Comparison of ENCODE assay signal across 15 mouse cellular contexts in the genomic region with DNA sequence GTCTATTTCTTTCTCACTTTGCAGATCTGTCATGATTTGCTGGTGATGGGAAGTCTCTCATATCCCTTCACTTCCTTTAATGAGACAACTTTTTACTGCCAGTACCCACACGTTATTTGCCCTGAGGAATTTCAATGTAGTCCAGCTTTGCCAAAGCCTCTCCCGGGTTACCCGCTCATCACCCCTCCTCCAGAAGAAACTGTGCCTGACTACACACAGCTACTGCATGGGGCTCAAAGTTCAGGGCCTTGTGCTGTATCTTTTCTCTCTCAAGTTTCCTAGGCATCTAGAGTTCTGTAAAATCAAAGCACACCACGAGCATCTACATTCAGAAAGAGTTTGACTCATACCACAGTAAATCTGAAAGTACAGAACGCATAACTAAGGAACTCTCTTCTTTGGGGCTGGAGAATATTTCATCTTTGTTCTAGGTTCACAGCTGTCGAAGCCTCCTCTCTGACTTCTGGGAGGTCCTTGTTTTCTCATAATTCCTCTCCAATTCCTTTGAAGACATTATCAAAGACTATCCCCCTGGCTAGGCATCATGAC.
"Had no signal": no experiment of that assay in that cellular context is flagged by ENCODE, and none has a peak within 500 bp of the region (broad histone marks: within the 10 kb centered on the region; RNA-seq: fewer than 3 reads in every experiment).

No protein-coding gene starts in this region.

- H3K36me3 ChIP-seq: limb, embryonic 15.5 days; liver, embryonic 12.5 days; midbrain, embryonic 15.5 days; neural tube, embryonic 13.5 days; stomach, embryonic 15.5 days had no signal

- H3K27me3 ChIP-seq: limb, embryonic 15.5 days; liver, embryonic 12.5 days; megakaryocyte, embryonic 14.5 days; midbrain, embryonic 15.5 days; neural tube, embryonic 13.5 days; stomach, embryonic 15.5 days had no signal

- H3K9me3 ChIP-seq: limb, embryonic 15.5 days; liver, embryonic 12.5 days; megakaryocyte, embryonic 14.5 days; midbrain, embryonic 15.5 days; neural tube, embryonic 13.5 days; stomach, embryonic 15.5 days had no signal

- DNase-seq: lung, embryonic 14.5 days; lung, postnatal 14 days; retina, postnatal 1 day; thymus, adult 2 months; thymus, postnatal 25 days had no signal

- H3K4me2 ChIP-seq: limb, embryonic 15.5 days; liver, embryonic 12.5 days; lung, embryonic 14.5 days; midbrain, embryonic 11.5 days; midbrain, embryonic 15.5 days; neural tube, embryonic 13.5 days; stomach, embryonic 15.5 days had no signal

- H3K4me3 ChIP-seq: left cerebral cortex, adult 2 months; limb, embryonic 15.5 days; liver, embryonic 12.5 days; megakaryocyte, embryonic 14.5 days; midbrain, embryonic 15.5 days; neural tube, embryonic 13.5 days; stomach, embryonic 15.5 days had no signal

- ATAC-seq: intestine, embryonic 16.5 days; liver, embryonic 12.5 days; midbrain, embryonic 15.5 days had no signal

- H3K4me1 ChIP-seq: limb, embryonic 15.5 days; liver, embryonic 12.5 days; megakaryocyte, embryonic 14.5 days; midbrain, embryonic 15.5 days; neural tube, embryonic 13.5 days; stomach, embryonic 15.5 days had no signal

- H3K27ac ChIP-seq: left cerebral cortex, adult 2 months; limb, embryonic 15.5 days; liver, embryonic 12.5 days; macrophage; midbrain, embryonic 15.5 days; neural tube, embryonic 13.5 days; stomach, embryonic 15.5 days had no signal

- H3K9ac ChIP-seq: limb, embryonic 15.5 days; liver, embryonic 12.5 days; lung, embryonic 14.5 days; midbrain, embryonic 15.5 days; neural tube, embryonic 13.5 days; stomach, embryonic 15.5 days had no signal
